Mouse (Mus musculus) midbrain, embryonic 12.5 days (tissue): ENCODE data around the gene Arl11. TPM values are rescaled to one million over a fixed set of nuclear protein-coding genes. Genes with fewer than 3 reads are reported as not detected.

ENCODE experiments used
- ATAC-seq: fragments of 200-750 bp; cut with Nextera tagmentation; 2 replicates; pipeline ENCODE4 v1.8.0; 2017; ENCODE audit warnings: low read depth, moderate TSS enrichment, moderate library complexity; ENCODE audit not compliant: low FRiP score
- H3K27ac ChIP-seq: fragments of 300-500 bp; sonication (generic); replicated peaks from 2 replicates; pipeline ENCODE4 v1.5.1; 2016; ENCODE audit warnings: mild to moderate bottlenecking
- H3K27me3 ChIP-seq: fragments of 300-500 bp; sonication (generic); 2 replicates; pipeline ENCODE4 v1.6.1; 2016; ENCODE audit warnings: mild to moderate bottlenecking
- H3K36me3 ChIP-seq: fragments of 300-500 bp; sonication (generic); 2 replicates; pipeline ENCODE4 v1.6.1; 2016
- H3K4me1 ChIP-seq: fragments of 300-500 bp; sonication (generic); 2 replicates; pipeline ENCODE4 v1.6.1; 2016
- H3K4me2 ChIP-seq: fragments of 300-500 bp; sonication (generic); replicated peaks from 2 replicates; pipeline ENCODE4 v1.6.1; 2016; ENCODE audit warnings: mild to moderate bottlenecking, moderate library complexity
- H3K4me3 ChIP-seq: fragments of 300-500 bp; sonication (generic); 2 replicates; pipeline ENCODE4 v1.5.1; 2016; ENCODE audit warnings: mild to moderate bottlenecking
- H3K9ac ChIP-seq: fragments of 300-500 bp; sonication (generic); replicated peaks from 2 replicates; pipeline ENCODE4 v1.6.1; 2016; ENCODE audit warnings: mild to moderate bottlenecking, moderate library complexity
- H3K9me3 ChIP-seq: fragments of 300-500 bp; sonication (generic); 2 replicates; pipeline ENCODE4 v1.6.1; 2016; ENCODE audit warnings: mild to moderate bottlenecking
- WGBS: fragments of 180-500 bp; shearing (Covaris S2); methylation state at CpG from one replicate; pipeline ENCODE4 v1.1.7; 2016; 5-methylcytosine and 5-hydroxymethylcytosine counted together
- polyA plus RNA-seq: library from polyadenylated mRNA; unstranded; fragments of >200 nt; fragmentation: Nextera tagmentation; extraction: Ambion mirVana; gene quantifications from 2 replicates; pipeline ENCODE4 v1.2.1, GENCODE M21; 2016

Gene Arl11
- 0.19 and 0.35 TPM in 2 replicates for polyA plus RNA-seq

- Histone ChIP-seq H3K27ac (no peak within 1 kb of the TSS), H3K36me3 (no peaks in the 10 kb centered on the region), H3K9ac (no peak within 1 kb of the TSS), H3K27me3 (no peaks in the 10 kb centered on the region), H3K9me3 (no peaks in the 10 kb centered on the region), H3K4me1 (no peaks in the 10 kb centered on the region), H3K4me2 (no peak within 1 kb of the TSS), H3K4me3 (no peak within 1 kb of the TSS)
- no peak for ATAC-seq
- 75% methylated on average over 6 of the region's 6 CpGs for WGBS
These were observed at the start of gene Arl11 for GRCm38 (mm10) chr14:61309593-61309992. TSS of gene Arl11 (plus strand) at chr14:61309753.

- ATAC-seq = no peak
- no peaks in the 10 kb centered on the region for H3K36me3 ChIP-seq
- no peaks in the 10 kb centered on the region for H3K4me1 ChIP-seq
- H3K9me3 ChIP-seq = no peaks in the 10 kb centered on the region
- no peaks in the 10 kb centered on the region; the same call in 1 of the 2 replicates for H3K27me3 ChIP-seq
- WGBS = 64% methylated on average over 5 of the region's 5 CpGs
- H3K4me3 ChIP-seq = no peak overlapping the region
- no peak overlapping the region for H3K4me2 ChIP-seq
- H3K9ac ChIP-seq = no peak overlapping the region
- H3K27ac ChIP-seq = no peak overlapping the region
These were observed 41.6 kb upstream of the Arl11 start for GRCm38 (mm10) chr14:61267908-61268475.

DNA sequence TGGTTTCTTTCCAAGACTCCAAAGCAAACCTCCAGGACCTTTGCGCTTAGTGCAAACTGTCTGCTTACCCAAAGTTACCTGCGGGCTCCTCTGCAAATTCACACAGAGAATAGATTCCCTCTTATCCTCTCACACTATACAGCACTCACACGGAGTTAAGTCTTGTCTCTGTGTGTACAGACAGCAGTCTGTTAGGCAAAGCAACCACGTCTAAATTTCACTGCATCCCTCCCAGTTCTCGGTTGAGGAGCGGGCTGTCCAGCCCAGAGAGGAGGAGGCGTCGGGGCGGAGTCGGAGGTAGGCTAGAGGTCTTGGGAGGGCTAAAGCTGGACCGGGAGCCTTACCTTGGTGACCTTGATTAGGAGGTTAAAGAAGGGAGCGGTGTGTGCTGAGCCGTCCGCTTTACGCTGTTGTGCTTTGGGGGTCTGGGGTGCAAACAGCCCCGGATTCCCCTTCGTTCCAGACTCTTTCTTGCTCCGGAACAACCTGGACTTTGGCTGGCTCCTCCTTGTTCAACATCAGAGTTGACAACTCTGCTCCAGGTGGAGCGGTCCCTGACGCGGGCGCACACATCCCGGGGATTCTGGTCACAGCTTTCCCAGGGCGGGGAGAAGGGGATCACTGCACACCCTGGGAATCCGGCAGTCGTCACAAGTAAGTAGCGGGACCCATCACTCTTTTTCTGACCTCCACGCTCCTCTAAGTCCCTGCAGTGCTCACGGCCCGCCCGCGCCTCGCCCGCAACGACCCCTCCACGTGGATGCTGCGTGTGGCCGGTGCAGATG, 34.9 kb upstream of the Arl11 start:
- Histone ChIP-seq H3K4me2 (peak overlapping the region; percentile 46), H3K27ac (no peak overlapping the region), H3K9ac (no peak overlapping the region), H3K4me1 (peaks cover 12% of the 10 kb centered on the region), H3K27me3 (peaks cover 37% of the 10 kb centered on the region), H3K36me3 (no peaks in the 10 kb centered on the region), H3K9me3 (no peaks in the 10 kb centered on the region), H3K4me3 (peak overlapping the region; percentile 25)
- ATAC-seq = no peak
- 7% methylated on average over 38 of the region's 38 CpGs for WGBS

DNA sequence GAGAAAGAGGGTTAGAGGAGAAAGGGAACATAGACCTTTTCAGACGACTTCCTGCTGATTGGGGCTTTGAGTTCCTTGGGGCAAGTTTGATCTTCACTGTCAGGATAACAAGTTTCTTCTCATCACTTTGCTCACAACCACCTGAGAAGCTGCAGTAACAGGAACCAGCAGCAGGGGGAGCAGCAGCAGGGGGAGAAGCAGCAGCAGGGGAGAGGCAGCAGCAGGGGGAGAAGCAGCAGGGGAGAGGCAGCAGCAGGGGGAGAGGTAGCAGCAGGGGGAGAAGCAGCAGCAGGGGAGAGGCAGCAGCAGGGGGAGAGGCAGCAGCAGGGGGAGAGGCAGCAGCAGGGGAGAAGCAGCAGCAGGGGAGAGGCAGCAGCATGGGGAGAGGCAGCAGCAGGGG, 32.3 kb upstream of the Arl11 start:
- no peak overlapping the region for H3K9ac ChIP-seq
- no peak overlapping the region for H3K4me3 ChIP-seq
- H3K4me1 ChIP-seq = peaks cover 12% of the 10 kb centered on the region
- no peak for ATAC-seq
- no peak overlapping the region for H3K27ac ChIP-seq
- no peak overlapping the region for H3K4me2 ChIP-seq
- peaks cover 37% of the 10 kb centered on the region for H3K27me3 ChIP-seq
- 52% methylated on average over 1 of the region's 1 CpGs for WGBS
- no peaks in the 10 kb centered on the region for H3K9me3 ChIP-seq
- H3K36me3 ChIP-seq = no peaks in the 10 kb centered on the region

DNA sequence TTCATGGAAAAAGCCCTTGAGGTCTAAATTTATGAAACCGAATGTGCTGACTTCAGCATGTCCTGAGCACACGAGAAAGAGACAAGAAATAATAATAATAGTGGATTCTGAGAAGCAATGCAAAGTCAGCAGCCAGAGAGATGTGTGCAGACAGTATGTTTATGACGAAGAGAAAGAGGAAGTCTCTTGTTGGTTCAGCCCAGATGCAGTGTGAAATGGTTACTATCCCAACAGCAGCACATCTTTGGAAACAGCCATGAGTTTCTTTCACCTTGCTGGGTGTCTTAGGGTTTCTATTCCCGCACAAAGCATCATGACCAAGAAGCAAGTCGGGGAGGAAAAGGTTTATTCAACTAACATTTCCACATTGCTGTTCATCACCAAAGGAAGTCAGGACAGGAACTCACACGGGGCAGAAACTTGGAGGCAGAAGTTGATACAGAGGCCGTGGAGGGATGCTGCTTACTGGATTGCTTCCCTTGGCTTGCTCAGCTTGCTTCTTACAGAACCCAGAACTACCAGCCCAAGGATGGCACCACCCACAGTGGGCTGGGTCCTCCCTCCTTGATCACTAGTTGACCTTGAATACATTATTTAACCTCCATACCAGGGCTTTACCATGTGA, 30.8 kb upstream of the Arl11 start:
- Histone ChIP-seq H3K4me1 (peaks cover 12% of the 10 kb centered on the region), H3K36me3 (no peaks in the 10 kb centered on the region), H3K27ac (no peak overlapping the region), H3K27me3 (peaks cover 37% of the 10 kb centered on the region), H3K9me3 (no peaks in the 10 kb centered on the region), H3K4me2 (no peak overlapping the region), H3K4me3 (no peak overlapping the region), H3K9ac (no peak overlapping the region)
- ATAC-seq = no peak
- WGBS = 83% methylated on average over 7 of the region's 7 CpGs

DNA sequence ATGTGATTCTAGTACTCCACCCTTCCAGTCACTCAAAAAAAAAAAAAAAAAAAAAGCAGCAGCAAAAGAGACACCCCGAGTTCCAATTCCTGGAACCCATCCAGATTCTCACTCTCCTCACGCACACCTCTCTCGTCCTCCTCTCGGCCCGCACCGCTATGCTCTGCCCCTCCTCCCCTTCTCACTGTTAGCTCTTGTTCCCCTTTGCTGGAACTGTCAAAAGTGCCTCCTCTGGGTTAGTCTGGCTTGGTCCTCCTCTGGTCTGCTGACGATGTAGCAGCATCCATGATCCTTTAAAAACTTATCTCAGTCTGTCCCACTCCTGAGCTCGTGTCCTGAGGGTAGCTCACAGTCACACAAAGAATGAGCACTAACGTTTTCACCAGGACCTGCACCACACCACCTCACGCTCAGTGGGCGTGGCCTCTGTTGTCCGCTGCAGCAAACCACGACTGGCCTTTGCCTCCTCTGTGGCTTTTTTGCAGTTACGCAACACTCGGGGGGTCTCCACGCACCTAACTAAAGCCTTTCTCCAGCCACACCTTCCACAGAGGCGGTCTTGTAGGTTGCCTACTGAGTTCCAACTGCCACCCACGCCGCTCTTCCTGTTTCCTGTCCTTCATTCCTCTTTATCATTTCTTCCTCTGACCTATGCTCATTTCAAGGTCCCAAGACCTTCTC, 20.8 kb upstream of the Arl11 start:
- Histone ChIP-seq H3K4me1 (no peaks in the 10 kb centered on the region), H3K27ac (no peak overlapping the region), H3K9ac (no peak overlapping the region), H3K9me3 (no peaks in the 10 kb centered on the region), H3K27me3 (no peaks in the 10 kb centered on the region), H3K36me3 (no peaks in the 10 kb centered on the region), H3K4me3 (no peak overlapping the region), H3K4me2 (no peak overlapping the region)
- WGBS = 79% methylated on average over 19 of the region's 19 CpGs
- no peak for ATAC-seq

GRCm38 (mm10) chr14:61290664-61291063, 18.9 kb upstream of the Arl11 start:
- 82% methylated on average over 3 of the region's 3 CpGs for WGBS
- Histone ChIP-seq H3K4me2 (no peak overlapping the region), H3K9ac (no peak overlapping the region), H3K27ac (no peak overlapping the region), H3K27me3 (no peaks in the 10 kb centered on the region), H3K4me3 (no peak overlapping the region), H3K9me3 (no peaks in the 10 kb centered on the region), H3K4me1 (no peaks in the 10 kb centered on the region), H3K36me3 (no peaks in the 10 kb centered on the region)
- ATAC-seq = no peak

DNA sequence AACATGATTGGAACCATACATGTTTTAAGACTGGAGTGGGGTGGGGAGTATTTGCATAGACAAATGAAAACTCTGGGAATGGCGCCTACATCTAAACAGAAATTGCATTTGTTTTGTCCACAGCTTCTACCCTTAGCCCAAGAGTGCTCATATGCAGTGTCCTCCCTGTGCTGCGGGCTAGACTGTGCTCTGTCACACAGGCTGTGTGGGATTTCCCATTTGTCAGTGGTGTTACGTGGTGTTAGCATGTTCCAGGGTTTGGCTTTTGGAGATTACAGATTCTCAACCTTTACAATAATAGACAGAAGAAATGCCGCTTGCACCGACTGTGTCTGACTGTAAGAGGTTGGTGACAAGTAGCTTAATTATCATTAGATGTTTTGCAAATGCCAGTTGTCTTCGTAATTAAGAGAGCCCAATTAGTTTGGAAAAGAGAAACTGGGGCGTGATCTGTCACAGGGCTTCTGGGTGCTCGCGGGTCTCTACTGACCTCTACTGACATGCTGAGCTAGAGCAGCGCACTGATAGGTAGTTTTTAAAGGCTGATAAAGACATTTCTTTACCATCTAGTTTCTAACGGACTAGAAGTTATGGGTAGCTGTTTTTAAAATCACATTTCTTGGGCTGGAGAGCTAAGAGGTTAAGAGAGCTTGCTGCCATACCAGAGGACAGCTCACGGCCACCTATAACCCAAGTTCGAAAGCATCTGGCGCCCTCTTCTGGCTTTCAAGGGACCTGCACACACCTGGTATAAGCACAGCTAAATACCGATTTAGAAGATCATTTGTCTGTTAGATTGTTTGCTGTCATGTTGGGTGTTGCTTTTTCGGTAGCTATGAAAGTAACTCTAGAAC, 15.4 kb upstream of the Arl11 start:
- Histone ChIP-seq H3K9ac (no peak overlapping the region), H3K4me2 (no peak overlapping the region; the same call in 1 of the 2 replicates), H3K36me3 (no peaks in the 10 kb centered on the region), H3K4me1 (no peaks in the 10 kb centered on the region), H3K27me3 (no peaks in the 10 kb centered on the region), H3K27ac (no peak overlapping the region), H3K4me3 (no peak overlapping the region), H3K9me3 (no peaks in the 10 kb centered on the region)
- no peak for ATAC-seq
- WGBS = 44% methylated on average over 16 of the region's 16 CpGs

DNA sequence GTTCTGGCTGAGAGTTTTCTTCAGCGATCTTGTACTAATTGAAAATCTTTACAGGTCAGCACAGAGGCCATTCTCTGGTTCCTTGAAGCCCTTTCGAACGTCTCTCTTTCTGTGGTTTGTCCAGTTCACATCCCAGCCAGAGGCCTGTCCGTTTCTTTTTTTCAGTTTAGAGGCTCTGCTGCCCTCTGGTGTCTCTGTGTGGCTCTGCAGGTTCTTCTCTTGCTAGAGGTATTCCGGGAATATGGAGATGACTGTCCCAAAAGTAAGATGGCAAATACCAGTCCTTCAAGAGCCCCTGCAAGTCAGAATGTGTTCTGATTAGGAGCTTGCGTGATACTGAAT, 14.8 kb upstream of the Arl11 start:
- no peak for ATAC-seq
- Histone ChIP-seq H3K9me3 (no peaks in the 10 kb centered on the region), H3K36me3 (no peaks in the 10 kb centered on the region), H3K4me2 (no peak overlapping the region), H3K9ac (no peak overlapping the region), H3K27me3 (no peaks in the 10 kb centered on the region), H3K27ac (no peak overlapping the region), H3K4me3 (no peak overlapping the region), H3K4me1 (no peaks in the 10 kb centered on the region)
- 19% methylated on average over 6 of the region's 6 CpGs for WGBS

- ATAC-seq = no peak
- no peak overlapping the region for H3K27ac ChIP-seq
- no peak overlapping the region for H3K4me3 ChIP-seq
- H3K36me3 ChIP-seq = no peaks in the 10 kb centered on the region
- no peaks in the 10 kb centered on the region for H3K4me1 ChIP-seq
- WGBS = 89% methylated on average over 6 of the region's 6 CpGs
- no peak overlapping the region for H3K4me2 ChIP-seq
- H3K9ac ChIP-seq = no peak overlapping the region
- no peaks in the 10 kb centered on the region for H3K27me3 ChIP-seq
- H3K9me3 ChIP-seq = no peaks in the 10 kb centered on the region
These were observed 9.7 kb upstream of the Arl11 start for GRCm38 (mm10) chr14:61299810-61300209.

- H3K36me3 ChIP-seq = no peaks in the 10 kb centered on the region
- H3K27ac ChIP-seq = no peak overlapping the region
- H3K9ac ChIP-seq = no peak overlapping the region
- ATAC-seq = no peak
- H3K4me2 ChIP-seq = no peak overlapping the region
- H3K9me3 ChIP-seq = no peaks in the 10 kb centered on the region
- no peaks in the 10 kb centered on the region for H3K27me3 ChIP-seq
- no peak overlapping the region for H3K4me3 ChIP-seq
- 58% methylated on average over 2 of the region's 2 CpGs for WGBS
- no peaks in the 10 kb centered on the region for H3K4me1 ChIP-seq
These were observed 8.2 kb upstream of the Arl11 start for GRCm38 (mm10) chr14:61301323-61301722.
